Mouse (Mus musculus) left cerebral cortex, adult 8-10 months (tissue): ENCODE data around the gene Pcnx2. TPM values are rescaled to one million over a fixed set of nuclear protein-coding genes. Genes with fewer than 3 reads are reported as not detected.

Experiments used
- DNase-seq, 2 experiments: peaks; one replicate each; pipeline ENCODE4 v3.0.0; 2022; ENCODE audit warnings: low spot score in 2 of 2
- total RNA-seq, 4 experiments: library from RNA; stranded (reverse); gene quantifications; 2 replicates each; pipeline ENCODE4 v1.2.4; 2022

Pcnx2 gene
- total RNA-seq, 4 experiments from 2014 or later: 76.7 to 90.1 (median 84.9) TPM

- no peak for DNase-seq
These were observed 181.5 kb downstream of the Pcnx2 start for GRCm38 (mm10) chr8:125716613-125717012.

- DNase-seq: no peak
These were observed 181.9 kb downstream of the Pcnx2 start for GRCm38 (mm10) chr8:125716211-125716610.

GRCm38 (mm10) chr8:125711514-125711913, 186.6 kb downstream of the Pcnx2 start:
- DNase-seq: no peak

GRCm38 (mm10) chr8:125709171-125709570, 188.9 kb downstream of the Pcnx2 start:
- DNase-seq: no peak

GRCm38 (mm10) chr8:125705816-125706215, 192.3 kb downstream of the Pcnx2 start:
- no peak for DNase-seq

- no peak for DNase-seq
These were observed 193.7 kb downstream of the Pcnx2 start for GRCm38 (mm10) chr8:125704434-125704833.

- DNase-seq: no peak
These were observed 195.1 kb downstream of the Pcnx2 start for GRCm38 (mm10) chr8:125702868-125703473.

Other genes starting within 250 kb of the Pcnx2 start
- 1 to 10 TPM; 4.2 to 5.6 (median 4.6) TPM for gene Map10, start 228.5 kb downstream of the Pcnx2 start, total RNA-seq
- gene Ntpcr, start 168.4 kb downstream of the Pcnx2 start, total RNA-seq: 10 to 100 TPM; 21.7 to 30.4 (median 22.8) TPM
- gene Map3k21, start 12.1 kb upstream of the Pcnx2 start, total RNA-seq: 1 to 10 TPM; 2.3 to 2.9 (median 2.8) TPM
- 10 to 100 TPM; 66.7 to 79.5 (median 75.2) TPM for gene Kcnk1, start 96.9 kb upstream of the Pcnx2 start, total RNA-seq